Mouse (Mus musculus): ENCODE results near the gene Sytl3. TPM values are rescaled to one million over a fixed set of nuclear protein-coding genes. Genes with fewer than 3 reads are reported as not detected.
"Not testable (repeated sequence)": the region's sequence is repeated elsewhere in the genome, so short reads cannot be mapped to it uniquely, and the experiment has no call there.

The Sytl3 gene
- total RNA-seq, 2 experiments from 2014 or later = 0.25 to 0.48 TPM

- not testable (repeated sequence) for DNase-seq (ENCODE audit: low spot score in 2 of 2)
Observed at GRCm38 (mm10) chr17:6686299-6686971, 27.5 kb downstream of the Sytl3 start.

GRCm38 (mm10) chr17:6689344-6689743 lies 30.5 kb downstream of the Sytl3 start:
- not testable (repeated sequence) for DNase-seq (ENCODE audit: low spot score in 2 of 2)

GRCm38 (mm10) chr17:6691596-6691995 lies 32.7 kb downstream of the Sytl3 start:
- DNase-seq (ENCODE audit: low spot score in 2 of 2) = peak; percentile 97

- DNase-seq (ENCODE audit: low spot score in 2 of 2) = not testable (repeated sequence)
Observed at GRCm38 (mm10) chr17:6695712-6696111, 36.8 kb downstream of the Sytl3 start.

GRCm38 (mm10) chr17:6696521-6696920 lies 37.6 kb downstream of the Sytl3 start:
- not testable (repeated sequence) for DNase-seq (ENCODE audit: low spot score in 2 of 2)

- peak; percentile 55 to 62 for DNase-seq (ENCODE audit: low spot score in 2 of 2)
Observed at GRCm38 (mm10) chr17:6697224-6697775, 38.4 kb downstream of the Sytl3 start.

GRCm38 (mm10) chr17:6699502-6699901 lies 40.6 kb downstream of the Sytl3 start:
- DNase-seq (ENCODE audit: low spot score in 2 of 2) = not testable (repeated sequence)

GRCm38 (mm10) chr17:6700077-6700476 lies 41.2 kb downstream of the Sytl3 start:
- not testable (repeated sequence) for DNase-seq (ENCODE audit: low spot score in 2 of 2)

GRCm38 (mm10) chr17:6702625-6703221 lies 43.8 kb downstream of the Sytl3 start:
- DNase-seq (ENCODE audit: low spot score in 2 of 2) = not testable (repeated sequence)

GRCm38 (mm10) chr17:6703381-6704270 lies 44.7 kb downstream of the Sytl3 start:
- not testable (repeated sequence) for DNase-seq (ENCODE audit: low spot score in 2 of 2)

- DNase-seq (ENCODE audit: low spot score in 2 of 2) = not testable (repeated sequence)
Observed at GRCm38 (mm10) chr17:6706448-6706847, 47.6 kb downstream of the Sytl3 start.

- DNase-seq (ENCODE audit: low spot score in 2 of 2) = not testable (repeated sequence)
Observed at GRCm38 (mm10) chr17:6707422-6707821, 48.5 kb downstream of the Sytl3 start.

GRCm38 (mm10) chr17:6708194-6708593 lies 49.3 kb downstream of the Sytl3 start:
- not testable (repeated sequence) for DNase-seq (ENCODE audit: low spot score in 2 of 2)

GRCm38 (mm10) chr17:6713483-6713882 lies 54.6 kb downstream of the Sytl3 start:
- not testable (repeated sequence) for DNase-seq (ENCODE audit: low spot score in 2 of 2)

- not testable (repeated sequence) for DNase-seq (ENCODE audit: low spot score in 2 of 2)
Observed at GRCm38 (mm10) chr17:6713944-6714343, 55.1 kb downstream of the Sytl3 start.

- DNase-seq (ENCODE audit: low spot score in 2 of 2) = no peak
Observed at GRCm38 (mm10) chr17:6727996-6728610, 69.2 kb downstream of the Sytl3 start.

- peak in 1 of 2 experiments; percentile 44 for DNase-seq (ENCODE audit: low spot score in 2 of 2)
Observed at GRCm38 (mm10) chr17:6729244-6729742, 70.4 kb downstream of the Sytl3 start.

- no peak for DNase-seq (ENCODE audit: low spot score in 2 of 2)
Observed at GRCm38 (mm10) chr17:6731132-6731531, 72.2 kb downstream of the Sytl3 start.

GRCm38 (mm10) chr17:6731634-6732033 lies 72.7 kb downstream of the Sytl3 start:
- no peak for DNase-seq (ENCODE audit: low spot score in 2 of 2)

- DNase-seq (ENCODE audit: low spot score in 2 of 2) = no peak
Observed at GRCm38 (mm10) chr17:6732665-6733064, 73.8 kb downstream of the Sytl3 start.
